Mouse (Mus musculus): ENCODE measurements around the gene Wrap73. TPM values are rescaled to one million over a fixed set of nuclear protein-coding genes. Genes with fewer than 3 reads are reported as not detected.

Gene Wrap73
- polyA plus RNA-seq, 1 experiment, result 69.3 TPM

DNA sequence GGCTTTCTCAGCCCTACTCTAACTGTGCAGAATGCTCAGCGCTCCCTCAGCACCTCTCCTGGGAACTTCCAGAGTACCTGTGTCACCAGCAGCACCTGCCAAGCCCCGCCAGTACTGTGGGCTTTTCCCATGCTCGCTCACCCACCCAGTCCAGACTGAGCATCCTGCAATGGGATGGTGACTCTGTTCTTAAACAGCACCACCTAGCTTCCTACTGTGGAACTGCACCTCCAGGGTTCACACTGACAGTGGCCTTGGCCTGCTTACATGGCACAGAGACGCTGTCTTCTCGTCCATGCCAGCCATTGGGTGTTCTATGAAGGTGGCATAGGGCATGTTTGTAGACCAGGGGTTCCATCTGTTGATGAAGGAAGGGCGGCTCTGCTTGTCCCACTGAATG lies 16.8 kb downstream of the Wrap73 start:
- no peak overlapping the region for H3K27ac ChIP-seq (ENCODE audit: control insufficient read depth, insufficient read depth, low read length)
- DNase-seq, result peak; percentile 90
- 22% methylated on average over 6 of the region's 6 CpGs for WGBS
- TF ChIP-seq CTCF (IDR thresholded peaks at IDR 0.05; ENCODE audit: borderline replicate concordance, control insufficient read depth, extremely low read depth, insufficient read depth, low read length, poor library complexity), result peak; percentile 76; the same call in 1 of the 2 replicates
- no peak for TF ChIP-seq POLR2A (IDR thresholded peaks at IDR 0.05; ENCODE audit: control insufficient read depth, extremely low read depth, insufficient read depth, low read length, poor library complexity)
- H3K4me3 ChIP-seq (ENCODE audit: control insufficient read depth, insufficient read depth, low read length), result peak overlapping the region; percentile 6; the same call in 1 of the 2 replicates
- H3K36me3 ChIP-seq (ENCODE audit: control insufficient read depth, insufficient read depth, low read length), result peaks cover 27% of the 10 kb centered on the region
- no peaks in the 10 kb centered on the region for H3K27me3 ChIP-seq (ENCODE audit: control insufficient read depth, insufficient read depth, low read length)
- H3K4me1 ChIP-seq (replicated peaks; ENCODE audit: control insufficient read depth, insufficient read depth, low read length), result peaks cover 24% of the 10 kb centered on the region

DNA sequence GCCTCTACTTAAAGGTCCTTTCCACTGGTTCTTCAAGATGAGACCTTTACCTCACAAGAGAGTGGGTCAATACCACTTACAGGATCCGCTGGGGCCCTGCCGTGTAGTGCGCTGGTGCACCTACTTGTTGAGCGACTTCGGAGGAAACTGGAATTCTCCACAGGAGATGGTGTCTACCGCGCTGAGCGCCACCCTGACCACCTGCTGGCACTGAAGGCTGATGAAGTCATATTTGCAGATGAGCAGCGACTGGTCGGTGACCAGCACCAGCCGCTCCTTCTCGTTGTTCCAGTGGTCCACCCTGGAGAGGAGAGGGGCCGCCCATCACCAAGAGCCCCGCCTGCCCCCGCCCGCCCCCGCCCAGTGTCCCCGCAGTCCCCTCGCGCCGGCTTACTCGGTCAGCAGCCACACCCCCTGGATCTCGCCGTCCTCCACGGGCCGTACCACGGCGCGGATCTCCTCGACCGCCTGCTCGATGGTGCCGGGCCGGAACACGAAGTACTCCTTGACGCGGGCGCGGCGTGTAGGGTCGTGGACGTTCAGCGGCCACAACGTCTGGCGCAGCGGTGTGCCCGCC lies 17.9 kb downstream of the Wrap73 start:
- Histone ChIP-seq H3K4me1 (replicated peaks; ENCODE audit: control insufficient read depth, insufficient read depth, low read length) (peaks cover 24% of the 10 kb centered on the region), H3K4me3 (ENCODE audit: control insufficient read depth, insufficient read depth, low read length) (peak overlapping the region; percentile 88), H3K36me3 (ENCODE audit: control insufficient read depth, insufficient read depth, low read length) (peaks cover 26% of the 10 kb centered on the region), H3K27me3 (ENCODE audit: control insufficient read depth, insufficient read depth, low read length) (no peaks in the 10 kb centered on the region), H3K27ac (ENCODE audit: control insufficient read depth, insufficient read depth, low read length) (peak overlapping the region; percentile 8)
- TF ChIP-seq POLR2A (IDR thresholded peaks at IDR 0.05; ENCODE audit: control insufficient read depth, extremely low read depth, insufficient read depth, low read length, poor library complexity), result no peak
- TF ChIP-seq CTCF (IDR thresholded peaks at IDR 0.05; ENCODE audit: borderline replicate concordance, control insufficient read depth, extremely low read depth, insufficient read depth, low read length, poor library complexity), result 0 out of 2 replicates have a peak, but pooled peaks have one; percentile 20
- DNase-seq, result no peak
- under 1% methylated on average over 45 of the region's 47 CpGs for WGBS

DNA sequence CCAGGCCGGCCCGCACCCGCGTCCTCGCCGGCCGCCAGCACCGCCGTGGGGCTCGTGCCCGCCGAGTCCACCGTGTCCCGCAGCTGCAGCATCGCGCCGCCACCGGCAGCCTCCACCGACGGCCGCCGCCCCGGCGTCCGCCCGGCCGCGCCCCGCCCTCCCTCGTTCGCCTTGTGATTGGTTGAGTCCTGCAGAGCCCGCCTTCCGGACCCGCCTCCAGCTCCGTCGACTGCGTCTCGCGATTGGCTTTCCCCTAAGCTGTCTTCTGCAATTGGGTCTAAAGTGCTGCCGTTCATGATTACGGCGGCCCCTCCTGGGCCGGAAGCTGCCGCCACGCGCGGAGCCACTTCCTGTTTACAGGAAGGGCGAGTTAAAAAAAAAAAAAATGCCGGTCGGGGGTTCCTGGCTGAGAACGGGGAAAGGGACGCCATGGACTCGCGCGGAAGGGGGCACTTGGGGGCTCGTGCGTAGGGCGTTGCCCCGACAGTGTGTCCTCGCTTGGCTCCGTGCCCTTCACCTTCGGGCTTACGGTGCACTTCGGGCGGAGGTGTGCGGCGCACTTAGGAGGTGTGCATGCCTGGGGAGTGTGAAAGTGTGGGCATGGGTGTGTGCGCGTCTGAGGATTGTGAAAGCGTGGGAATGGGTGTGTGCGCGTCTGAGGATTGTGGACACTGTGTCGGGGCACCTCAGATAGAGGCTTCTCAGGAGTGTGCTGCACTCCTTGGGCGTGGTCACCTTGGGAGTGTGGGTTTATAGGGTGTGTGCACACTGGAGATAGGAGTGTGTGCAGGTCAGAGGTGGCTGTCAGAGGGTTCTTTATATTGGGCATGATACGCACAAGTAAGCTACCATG lies 18.6 kb downstream of the Wrap73 start, which contains the start of gene Tprgl:
Tprgl (minus strand) TSS at position 129 of the 853 bp plus-strand sequence.
- peaks cover 22% of the 10 kb centered on the region for H3K4me1 ChIP-seq (replicated peaks; ENCODE audit: control insufficient read depth, insufficient read depth, low read length)
- under 1% methylated on average over 75 of the region's 75 CpGs for WGBS
- H3K27me3 ChIP-seq (ENCODE audit: control insufficient read depth, insufficient read depth, low read length), result no peaks in the 10 kb centered on the region
- peaks cover 24% of the 10 kb centered on the region for H3K36me3 ChIP-seq (ENCODE audit: control insufficient read depth, insufficient read depth, low read length)
- DNase-seq, result peak; percentile 97
- peak within 1 kb of the TSS; percentile 87 for H3K27ac ChIP-seq (ENCODE audit: control insufficient read depth, insufficient read depth, low read length)
- peak within 1 kb of the TSS; percentile 99 for H3K4me3 ChIP-seq (ENCODE audit: control insufficient read depth, insufficient read depth, low read length)
- TF ChIP-seq CTCF (IDR thresholded peaks at IDR 0.05; ENCODE audit: borderline replicate concordance, control insufficient read depth, extremely low read depth, insufficient read depth, low read length, poor library complexity), result peak; percentile 52
- peak; percentile 88 for TF ChIP-seq POLR2A (IDR thresholded peaks at IDR 0.05; ENCODE audit: control insufficient read depth, extremely low read depth, insufficient read depth, low read length, poor library complexity)

DNA sequence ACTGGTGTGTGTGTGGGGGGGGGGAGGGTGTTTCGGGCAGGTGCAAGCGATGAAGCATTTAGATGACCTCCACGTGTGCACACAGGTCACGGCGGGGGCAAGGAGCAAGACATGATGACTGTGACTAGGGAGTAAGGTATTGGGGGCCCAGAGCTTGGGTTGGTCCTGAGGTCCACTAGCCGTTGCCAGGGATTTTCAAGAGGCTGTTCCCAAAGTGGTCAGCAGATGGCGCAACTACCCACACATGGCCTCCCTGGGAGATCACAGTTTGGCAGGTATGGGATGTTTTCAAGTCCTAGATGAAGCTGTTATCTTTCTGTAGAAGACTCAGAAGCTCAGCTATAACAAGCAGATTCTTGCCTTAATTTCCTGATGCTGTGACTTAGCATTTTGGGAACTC lies 21.1 kb downstream of the Wrap73 start:
- no peak overlapping the region for H3K4me3 ChIP-seq (ENCODE audit: control insufficient read depth, insufficient read depth, low read length)

DNA sequence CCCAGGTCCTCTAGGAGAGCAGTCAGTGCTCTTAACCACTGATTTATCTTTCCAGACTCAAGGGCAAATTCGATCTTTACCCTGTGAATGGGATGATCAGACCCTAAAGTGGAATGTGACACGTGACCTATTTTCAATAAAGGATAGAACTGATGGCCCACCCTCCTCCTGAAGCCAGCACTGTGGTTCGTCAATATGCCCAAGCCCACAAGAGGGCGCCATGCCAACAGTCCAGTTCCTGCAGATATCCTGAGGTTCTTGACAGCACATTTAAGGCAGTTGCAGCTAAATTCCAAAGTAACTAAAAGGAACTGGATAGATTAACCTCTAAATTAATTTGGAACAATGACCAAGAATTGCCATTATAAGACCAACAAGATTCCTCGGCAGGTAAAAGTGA lies 24.9 kb downstream of the Wrap73 start:
- Histone ChIP-seq H3K4me1 (replicated peaks; ENCODE audit: control insufficient read depth, insufficient read depth, low read length) (no peaks in the 10 kb centered on the region), H3K27me3 (ENCODE audit: control insufficient read depth, insufficient read depth, low read length) (peaks cover 4% of the 10 kb centered on the region; the same call in 1 of the 2 replicates), H3K27ac (ENCODE audit: control insufficient read depth, insufficient read depth, low read length) (no peak overlapping the region), H3K36me3 (ENCODE audit: control insufficient read depth, insufficient read depth, low read length) (no peaks in the 10 kb centered on the region), H3K4me3 (ENCODE audit: control insufficient read depth, insufficient read depth, low read length) (no peak overlapping the region)
- TF ChIP-seq CTCF (IDR thresholded peaks at IDR 0.05; ENCODE audit: borderline replicate concordance, control insufficient read depth, extremely low read depth, insufficient read depth, low read length, poor library complexity) (no peak), POLR2A (IDR thresholded peaks at IDR 0.05; ENCODE audit: control insufficient read depth, extremely low read depth, insufficient read depth, low read length, poor library complexity) (no peak)
- DNase-seq, result peak; percentile 53
- WGBS, result 28% methylated on average over 5 of the region's 5 CpGs

More for the DNA sequence above, 21.1 kb downstream of the Wrap73 start:
- Histone ChIP-seq H3K27me3 (ENCODE audit: control insufficient read depth, insufficient read depth, low read length) (no peaks in the 10 kb centered on the region), H3K36me3 (ENCODE audit: control insufficient read depth, insufficient read depth, low read length) (peaks cover 3% of the 10 kb centered on the region; the same call in 1 of the 2 replicates), H3K27ac (ENCODE audit: control insufficient read depth, insufficient read depth, low read length) (no peak overlapping the region), H3K4me1 (replicated peaks; ENCODE audit: control insufficient read depth, insufficient read depth, low read length) (peaks cover 14% of the 10 kb centered on the region)
- TF ChIP-seq POLR2A (IDR thresholded peaks at IDR 0.05; ENCODE audit: control insufficient read depth, extremely low read depth, insufficient read depth, low read length, poor library complexity), result no peak
- TF ChIP-seq CTCF (IDR thresholded peaks at IDR 0.05; ENCODE audit: borderline replicate concordance, control insufficient read depth, extremely low read depth, insufficient read depth, low read length, poor library complexity), result peak; percentile 74; the same call in 1 of the 2 replicates
- DNase-seq, result peak; percentile 64
- WGBS, result 23% methylated on average over 7 of the region's 7 CpGs

DNA sequence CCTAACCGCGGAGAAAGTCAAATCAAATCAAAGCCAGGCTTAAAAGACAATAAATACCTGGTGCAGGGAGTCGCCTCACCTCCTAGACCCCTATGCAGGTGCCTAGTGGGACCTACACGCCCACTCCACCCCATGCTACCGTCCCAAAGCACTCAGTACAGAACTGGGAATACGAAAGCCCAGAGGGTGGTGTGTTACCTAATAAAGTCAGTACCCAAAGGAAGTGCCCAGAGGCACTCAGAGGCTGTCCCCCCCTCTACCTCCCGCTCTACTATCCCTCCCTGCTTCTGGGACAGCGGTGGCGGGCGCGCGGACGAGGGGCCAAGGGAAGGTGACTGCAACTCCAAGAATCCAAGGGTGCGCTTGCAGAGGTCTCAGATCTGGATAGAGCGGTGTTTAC lies 27.8 kb downstream of the Wrap73 start:
- no peak overlapping the region for H3K4me3 ChIP-seq (ENCODE audit: control insufficient read depth, insufficient read depth, low read length)
- 8% methylated on average over 15 of the region's 15 CpGs for WGBS
- H3K27me3 ChIP-seq (ENCODE audit: control insufficient read depth, insufficient read depth, low read length), result peaks cover 4% of the 10 kb centered on the region; the same call in 1 of the 2 replicates
- no peak overlapping the region for H3K27ac ChIP-seq (ENCODE audit: control insufficient read depth, insufficient read depth, low read length)
- TF ChIP-seq POLR2A (IDR thresholded peaks at IDR 0.05; ENCODE audit: control insufficient read depth, extremely low read depth, insufficient read depth, low read length, poor library complexity) (no peak), CTCF (IDR thresholded peaks at IDR 0.05; ENCODE audit: borderline replicate concordance, control insufficient read depth, extremely low read depth, insufficient read depth, low read length, poor library complexity) (no peak)
- H3K36me3 ChIP-seq (ENCODE audit: control insufficient read depth, insufficient read depth, low read length), result no peaks in the 10 kb centered on the region
- no peak for DNase-seq
- no peaks in the 10 kb centered on the region for H3K4me1 ChIP-seq (replicated peaks; ENCODE audit: control insufficient read depth, insufficient read depth, low read length)
